Mouse (Mus musculus): ENCODE results near the gene Nupl1. TPM values are rescaled to one million over a fixed set of nuclear protein-coding genes. Genes with fewer than 3 reads are reported as not detected.

The Nupl1 gene
- not detected in 2 replicates for polyA plus RNA-seq (2015; fragmentation: Nextera tagmentation; extraction: Ambion mirVana)

DNA sequence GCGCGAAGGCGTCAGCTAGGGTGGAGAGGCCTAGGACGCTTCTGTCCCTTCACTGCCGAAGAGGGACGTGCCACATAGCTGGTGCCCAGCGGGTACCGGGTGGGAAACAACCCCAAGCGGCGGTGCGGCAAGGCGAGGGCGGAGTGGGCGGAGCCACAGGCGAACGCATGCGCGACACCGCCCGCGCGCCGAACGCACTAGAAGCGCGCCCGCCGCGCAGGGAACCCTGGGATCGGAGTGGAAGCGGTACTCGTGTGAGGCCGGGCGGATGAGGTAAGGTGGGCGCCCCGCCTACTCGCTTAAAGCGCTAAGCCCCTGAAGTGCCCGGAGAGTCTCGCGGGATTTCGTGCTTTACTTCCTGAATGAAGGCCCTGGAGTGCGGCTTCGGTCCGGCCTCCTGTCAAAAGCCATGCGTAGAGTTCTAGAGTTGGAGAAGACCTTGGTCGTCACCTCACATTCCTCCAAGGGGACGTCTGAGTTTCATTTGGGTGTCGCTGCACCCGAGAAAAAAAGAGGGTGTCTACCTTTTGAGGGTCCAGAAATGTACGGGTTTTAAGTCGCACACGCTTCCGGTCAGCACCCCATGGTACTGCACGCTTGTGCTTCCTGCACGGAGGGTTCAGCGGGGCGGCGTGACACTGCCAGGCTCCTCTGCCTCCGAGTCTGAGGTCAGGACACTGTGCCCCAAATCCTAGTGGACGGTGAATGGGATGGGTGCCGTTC, at the start of gene Nupl1, which contains the start of gene Gm49336:
Gene Nupl1, minus strand, starts transcription at position 151 of the 723 bp plus-strand sequence.
Gene Gm49336, minus strand, starts transcription at position 227 of the 723 bp plus-strand sequence.

DNA sequence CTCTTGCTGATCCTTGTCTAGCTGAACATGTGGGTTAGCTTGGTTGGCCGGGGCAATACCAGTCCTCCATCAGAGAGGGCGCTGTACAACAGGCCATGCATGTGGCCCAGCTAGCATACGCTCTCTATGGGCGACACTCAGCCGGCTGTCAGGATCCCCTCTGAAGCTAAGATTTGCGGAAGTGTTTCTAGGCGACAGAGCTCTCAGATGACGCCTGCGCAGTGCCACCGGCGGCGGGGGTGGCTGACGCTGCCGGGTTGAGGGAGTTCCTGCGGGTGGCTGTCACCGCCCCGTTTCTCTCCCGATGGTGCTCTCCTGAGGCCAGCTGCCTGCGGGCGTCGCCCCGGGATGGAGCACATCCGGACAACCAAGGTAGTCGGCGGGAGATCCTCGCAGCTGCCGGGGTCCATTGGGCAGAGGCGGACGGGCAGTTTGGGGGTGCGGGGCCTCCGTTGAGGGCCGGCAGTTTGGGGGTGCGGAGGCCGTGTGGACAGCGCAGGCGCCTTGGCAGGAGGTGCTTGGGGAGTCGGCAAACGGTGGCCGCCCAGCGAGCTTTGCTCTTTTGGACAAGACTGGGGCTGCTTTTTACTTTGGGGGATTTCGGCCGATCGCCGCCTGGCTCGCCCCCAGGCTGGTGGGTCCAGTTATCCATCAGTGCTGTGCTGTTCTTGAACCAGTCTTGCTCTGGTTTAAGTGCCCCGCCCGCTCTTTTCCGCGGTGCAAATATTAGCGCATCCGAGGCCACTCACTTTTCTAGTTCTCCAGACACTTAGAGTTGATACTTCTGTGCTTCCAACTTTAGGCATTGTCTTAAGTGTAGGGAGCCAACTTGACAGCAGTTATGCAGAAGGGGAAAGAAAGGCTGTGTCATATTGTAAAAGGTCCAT, 14.0 kb upstream of the Nupl1 start, which contains the start of gene Mtmr6:
Gene Mtmr6, plus strand, starts transcription at position 239 of the 887 bp plus-strand sequence.

DNA sequence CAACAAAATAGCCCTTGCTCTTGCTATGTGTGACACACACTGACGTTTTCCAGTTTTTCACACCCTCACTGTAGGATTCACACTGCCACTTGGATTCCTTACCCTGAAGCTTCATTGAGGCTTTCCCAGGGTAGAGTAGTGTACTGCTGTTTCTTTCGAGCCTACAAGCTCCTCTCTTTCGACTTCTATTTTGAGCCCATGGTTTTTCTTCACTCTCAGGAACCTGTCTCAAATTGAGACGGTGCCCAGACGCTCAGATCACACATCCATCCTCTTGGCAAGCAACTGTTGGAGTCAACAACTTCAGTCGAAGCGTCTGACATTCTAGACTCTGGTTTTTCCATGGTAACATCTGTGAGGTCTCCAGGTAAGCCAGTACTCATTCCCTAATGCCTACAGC, 54.3 kb downstream of the Nupl1 start, which contains the start of gene Atp8a2:
Gene Atp8a2, minus strand, starts transcription at position 296 of the 400 bp plus-strand sequence.

MicroRNA genes within 50 kb of the gene (microRNA counts, 519-probe panel; counts per million panel counts)
- not detected for microRNA mmu-miR-719

Small RNAs within 50 kb of the gene (microRNA-seq; reads per million reads assigned to microRNA genes)
- not detected for gene Mir719

Other genes starting within 250 kb of the Nupl1 start
- 3.8 and 4.8 TPM in 2 replicates for gene Atp8a2, start 54.3 kb downstream of the Nupl1 start, polyA plus RNA-seq (2015; fragmentation: Nextera tagmentation; extraction: Ambion mirVana)
- 18.4 and 23.0 TPM in 2 replicates for gene Gm49336, start 76 bp upstream of the Nupl1 start, polyA plus RNA-seq (2015; fragmentation: Nextera tagmentation; extraction: Ambion mirVana)
- gene Mtmr6, start 13.8 kb upstream of the Nupl1 start, polyA plus RNA-seq (2015; fragmentation: Nextera tagmentation; extraction: Ambion mirVana): 35.5 and 40.5 TPM in 2 replicates
- 0.16 and 0.33 TPM in 2 replicates for gene Amer2, start 121.8 kb upstream of the Nupl1 start, polyA plus RNA-seq (2015; fragmentation: Nextera tagmentation; extraction: Ambion mirVana)

All from urinary bladder, postnatal 0 days (tissue).